Mouse (Mus musculus) spleen, adult 2 months (tissue): ENCODE measurements at regions not wholly inside any gene's neighbourhood (a gene's known extent, or its start where the extent isn't known, plus 50 kb on each side); places are given as distances from the start of the nearest gene placed in this dataset.
"Not testable (repeated sequence)": the region's sequence is repeated elsewhere in the genome, so short reads cannot be mapped to it uniquely, and the experiment has no call there.

Experiments used
- CTCF ChIP-seq: fragments of 200-500 bp; IDR thresholded peaks from 2 replicates; pipeline ENCODE4 v1.5.1; 2011; ENCODE audit warnings: mild to moderate bottlenecking, inconsistent platforms; ENCODE audit not compliant: insufficient read depth, insufficient read length, insufficient replicate concordance; ENCODE audit errors: extremely low read depth
- POLR2A ChIP-seq: fragments of 200-500 bp; IDR thresholded peaks from 2 replicates; pipeline ENCODE4 v1.6.1; 2011; ENCODE audit warnings: low read depth, low read length, inconsistent platforms

- not testable (repeated sequence) for TF ChIP-seq CTCF, POLR2A
Observed at GRCm38 (mm10) chr1:85499931-85500330, 75.5 kb upstream of the G530012D18Rik start.
